Mouse (Mus musculus): ENCODE data around the gene Herpud1. TPM values are rescaled to one million over a fixed set of nuclear protein-coding genes. Genes with fewer than 3 reads are reported as not detected.

The Herpud1 gene
- polyA plus RNA-seq, 2 experiments from 2014 or later, result 177 to 183 TPM

DNA sequence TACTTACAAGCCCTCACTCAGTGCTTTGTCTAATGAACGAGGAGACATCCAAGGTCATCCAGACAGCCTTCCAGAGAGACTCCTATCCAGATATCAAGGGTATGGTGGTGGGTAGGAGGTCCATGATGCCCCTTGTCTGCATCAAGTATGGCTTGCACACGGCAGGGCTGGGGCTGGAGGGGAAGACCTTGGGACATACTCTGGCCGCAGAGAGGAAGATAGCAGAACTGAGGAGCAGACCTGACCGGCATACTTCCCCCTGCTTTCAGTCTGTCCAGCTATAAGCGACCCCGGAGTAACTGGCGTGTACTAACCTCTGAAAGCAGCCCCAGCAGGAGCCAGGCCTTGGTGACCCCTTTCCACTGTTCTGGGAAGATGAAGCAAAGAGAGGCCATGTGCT lies 23.3 kb downstream of the Herpud1 start:
- no peak for ATAC-seq

DNA sequence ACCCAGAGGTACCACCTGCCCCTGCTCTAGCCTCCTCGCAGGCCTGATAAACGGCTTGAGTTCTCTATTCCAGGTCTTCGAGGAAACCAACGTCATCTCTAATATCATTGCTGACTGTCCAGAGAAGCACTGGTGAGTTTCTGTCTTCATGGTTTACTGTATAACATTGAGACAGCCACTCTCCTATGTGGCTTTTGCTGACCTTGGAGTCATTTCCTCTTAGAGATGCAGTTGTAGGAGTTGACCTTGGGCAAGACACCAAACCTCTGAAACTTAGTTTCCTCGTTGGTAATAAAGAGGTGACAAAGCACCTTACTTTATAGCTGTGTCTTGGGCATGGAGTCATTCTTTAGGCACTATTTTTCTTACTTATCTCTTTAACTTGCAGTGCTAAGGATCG lies 26.3 kb downstream of the Herpud1 start:
- no peak for ATAC-seq

DNA sequence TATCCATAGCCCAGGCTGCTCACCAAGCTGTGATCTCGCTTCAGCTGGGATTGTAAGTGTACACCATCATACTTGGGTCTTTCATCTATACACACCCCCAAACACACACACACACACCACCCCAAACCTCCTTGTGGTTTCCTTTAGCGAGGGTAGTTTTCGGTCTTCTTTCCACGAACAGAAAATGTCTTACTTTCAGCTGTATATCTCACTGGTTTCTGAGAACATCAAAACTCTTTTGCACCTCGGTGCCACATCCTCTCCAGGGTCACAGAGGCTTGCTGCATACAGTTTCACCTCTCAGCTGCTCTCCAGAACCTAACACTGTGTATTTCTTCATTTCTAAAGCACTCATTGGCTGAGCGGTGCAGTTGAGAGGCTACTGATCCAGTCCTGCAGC lies 27.3 kb downstream of the Herpud1 start:
- peak; percentile 84 for ATAC-seq

DNA sequence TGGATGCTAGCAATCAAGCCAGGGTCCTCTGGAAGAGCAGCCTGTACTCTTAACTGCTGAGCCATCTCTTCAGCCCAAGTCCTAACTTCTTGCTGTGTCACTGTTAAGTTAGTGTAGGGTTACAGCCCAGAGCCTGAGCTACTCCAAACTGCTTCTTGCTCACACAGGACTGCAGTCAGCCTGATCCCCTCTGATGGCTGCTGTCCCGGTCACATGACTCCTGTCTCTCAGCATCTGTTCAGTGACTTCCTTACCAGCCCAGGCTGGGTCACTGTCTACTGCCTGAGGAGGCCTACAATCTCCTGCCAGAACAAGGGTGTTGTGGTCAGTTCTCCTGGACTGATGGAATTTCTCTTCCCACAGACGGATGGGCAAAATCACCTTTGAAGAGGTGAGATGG lies 29.0 kb downstream of the Herpud1 start:
- peak; percentile 31 for ATAC-seq

DNA sequence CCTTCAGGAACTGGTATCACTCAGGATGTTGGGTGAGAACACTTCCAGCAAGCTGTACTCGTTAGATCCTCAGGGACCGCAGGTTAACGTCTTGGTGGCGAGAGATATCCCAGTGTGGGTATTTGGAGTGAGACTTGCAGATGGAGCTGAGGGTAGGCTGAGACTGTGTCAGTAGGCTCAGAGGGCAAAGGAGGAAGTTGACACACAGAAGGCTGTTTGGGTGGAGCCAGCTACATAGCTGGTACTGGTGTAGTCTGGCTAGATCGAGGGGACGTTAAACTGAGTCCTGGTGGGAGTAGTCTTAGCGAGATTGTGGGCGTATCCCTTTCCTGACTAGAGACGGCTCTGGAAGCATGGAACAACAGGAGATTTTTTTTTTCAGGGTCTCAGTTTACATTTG lies 31.8 kb downstream of the Herpud1 start:
- no peak for ATAC-seq

DNA sequence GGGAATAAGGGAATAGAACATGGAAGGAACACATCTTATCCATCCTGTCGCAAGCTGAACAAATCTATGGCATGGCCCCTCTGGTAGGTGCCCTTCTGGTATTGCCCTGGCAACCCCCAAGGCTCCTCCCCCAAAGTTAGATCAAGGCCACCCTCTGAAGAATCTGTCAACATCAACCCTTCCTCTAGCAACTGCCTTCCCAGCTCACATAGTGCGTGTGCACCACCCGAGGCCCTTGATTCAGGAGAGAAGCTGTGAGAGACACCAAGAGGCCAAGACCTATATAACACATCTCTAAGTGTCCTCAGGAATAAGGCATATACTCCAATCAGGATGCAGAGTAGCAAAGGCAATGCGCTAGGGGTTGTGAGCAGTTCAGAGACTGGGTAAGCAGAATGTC lies 36.0 kb downstream of the Herpud1 start:
- ATAC-seq, result peak; percentile 71

DNA sequence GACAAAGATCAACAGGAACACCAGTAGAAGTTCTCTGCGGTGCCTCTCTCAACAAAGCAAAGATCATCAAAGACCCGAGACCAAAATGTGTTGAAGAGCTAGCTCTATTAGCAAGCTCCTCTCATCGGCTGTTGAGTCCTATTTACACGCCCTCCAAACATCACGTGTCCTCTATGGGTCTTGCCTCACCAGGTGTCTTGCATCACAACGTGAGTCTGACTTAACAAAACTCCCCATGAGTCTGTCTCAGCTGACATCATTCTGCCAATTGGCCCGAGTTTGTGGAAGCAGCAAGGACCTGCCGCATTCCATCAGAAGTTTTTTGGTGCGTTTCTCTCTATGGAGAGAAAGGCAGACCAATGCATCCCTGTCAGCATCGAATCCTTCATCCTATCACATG lies 41.7 kb downstream of the Herpud1 start:
- ATAC-seq, result peak; percentile 71

DNA sequence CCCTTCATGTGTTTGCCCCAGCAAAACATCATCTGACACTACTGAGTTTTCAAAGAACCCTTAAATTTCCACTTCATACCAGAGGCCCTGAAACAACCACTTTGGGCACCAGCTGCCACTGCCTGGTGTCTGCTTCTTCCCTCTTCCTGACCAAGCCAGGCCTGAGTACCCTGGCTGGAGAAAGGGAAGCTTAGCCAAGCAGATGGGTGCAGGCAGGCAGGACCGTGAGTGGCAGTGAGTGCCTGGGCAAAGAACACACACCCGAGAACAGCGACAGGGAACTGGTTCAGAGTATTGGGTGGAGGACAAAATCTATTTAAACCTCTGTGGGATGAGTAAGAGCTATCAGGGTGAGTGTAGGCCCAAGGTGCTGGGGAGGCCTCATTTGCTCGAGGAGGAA lies 42.2 kb downstream of the Herpud1 start:
- no peak for ATAC-seq

DNA sequence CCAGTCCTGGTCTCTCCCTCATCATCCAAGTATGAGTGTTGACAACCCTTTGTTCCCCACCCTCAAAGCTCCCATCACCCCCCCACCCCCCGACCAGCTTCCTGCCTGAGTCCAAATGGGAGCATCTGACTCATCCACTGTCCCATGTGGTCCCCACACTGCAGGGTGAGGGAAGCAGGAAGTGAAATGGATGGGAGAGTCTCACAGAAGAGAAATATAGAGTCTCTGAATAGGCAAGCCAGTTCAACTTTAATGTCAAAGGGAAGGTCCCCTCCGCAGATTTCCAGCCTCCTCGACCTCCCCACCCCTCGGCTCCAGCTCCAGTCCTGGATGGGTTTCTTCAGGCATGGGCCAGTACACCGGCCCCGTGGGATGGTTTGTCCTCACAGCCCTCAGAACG lies 43.1 kb downstream of the Herpud1 start:
- ATAC-seq, result no peak

DNA sequence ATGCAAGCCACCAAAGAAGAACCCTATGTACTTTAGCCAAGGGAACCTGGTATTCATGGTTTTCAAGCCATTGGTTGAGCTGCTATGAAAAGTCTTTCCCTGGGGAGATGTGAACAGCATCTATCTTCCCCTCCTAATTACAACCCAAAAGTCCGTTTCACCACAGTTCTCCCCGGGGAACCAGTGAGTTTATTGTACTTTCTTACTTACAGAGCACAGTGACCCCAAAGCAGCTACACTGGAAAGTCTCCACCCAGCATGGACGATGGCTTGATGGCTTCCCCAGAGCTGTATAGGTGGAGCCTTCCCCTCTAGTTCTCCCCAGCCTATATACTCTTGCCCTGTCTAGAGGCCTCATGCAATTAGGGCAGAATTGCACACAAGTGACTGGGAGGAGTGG lies 46.0 kb downstream of the Herpud1 start:
- ATAC-seq, result no peak

DNA sequence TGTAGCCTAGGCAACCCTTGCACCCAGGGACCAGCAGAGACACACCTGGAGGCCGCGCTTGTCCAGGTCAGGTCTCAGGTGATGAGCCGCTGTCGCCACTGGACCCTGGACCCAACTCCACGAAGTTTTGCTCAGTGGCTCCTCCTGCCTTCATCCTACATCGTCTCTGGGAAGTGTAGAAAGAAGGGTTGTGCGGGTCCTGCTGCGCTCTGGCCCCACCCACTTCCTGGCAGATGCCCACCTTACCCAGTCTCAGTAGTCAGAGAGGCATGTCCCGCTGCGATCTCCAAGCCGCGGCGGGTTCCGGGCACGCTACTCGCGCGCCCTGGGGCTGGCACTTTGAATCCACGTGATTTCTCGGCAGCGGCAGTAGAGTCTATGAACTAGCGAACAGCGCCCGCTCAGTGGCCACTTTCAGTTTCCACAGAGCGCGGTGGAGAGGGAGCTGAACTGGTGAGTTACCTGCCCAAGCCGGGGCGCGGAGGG lies 47.8 kb downstream of the Herpud1 start, which contains the start of gene Nlrc5:
Nlrc5 (plus strand) TSS at position 376 of the 486 bp plus-strand sequence.
- ATAC-seq, result peak; percentile 87

DNA sequence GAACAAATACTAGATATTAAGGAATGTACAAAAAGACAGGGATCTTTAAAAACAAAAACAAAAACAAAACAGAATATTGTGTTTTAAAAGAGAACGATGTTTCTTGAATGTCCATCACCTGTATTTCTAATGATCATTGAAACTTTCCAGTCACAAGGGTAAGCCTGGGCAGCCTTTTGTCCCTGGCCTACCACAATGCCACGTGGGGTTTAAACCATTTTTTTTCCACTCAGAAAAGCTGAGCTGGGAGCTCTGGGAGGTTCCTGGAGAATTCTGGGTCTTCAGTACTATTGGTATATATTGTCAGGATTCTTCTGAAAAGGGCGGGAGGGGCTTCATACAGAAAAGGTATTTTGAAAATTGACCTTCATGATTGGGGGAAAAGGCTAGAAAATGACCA lies 48.7 kb downstream of the Herpud1 start:
- no peak for ATAC-seq

DNA sequence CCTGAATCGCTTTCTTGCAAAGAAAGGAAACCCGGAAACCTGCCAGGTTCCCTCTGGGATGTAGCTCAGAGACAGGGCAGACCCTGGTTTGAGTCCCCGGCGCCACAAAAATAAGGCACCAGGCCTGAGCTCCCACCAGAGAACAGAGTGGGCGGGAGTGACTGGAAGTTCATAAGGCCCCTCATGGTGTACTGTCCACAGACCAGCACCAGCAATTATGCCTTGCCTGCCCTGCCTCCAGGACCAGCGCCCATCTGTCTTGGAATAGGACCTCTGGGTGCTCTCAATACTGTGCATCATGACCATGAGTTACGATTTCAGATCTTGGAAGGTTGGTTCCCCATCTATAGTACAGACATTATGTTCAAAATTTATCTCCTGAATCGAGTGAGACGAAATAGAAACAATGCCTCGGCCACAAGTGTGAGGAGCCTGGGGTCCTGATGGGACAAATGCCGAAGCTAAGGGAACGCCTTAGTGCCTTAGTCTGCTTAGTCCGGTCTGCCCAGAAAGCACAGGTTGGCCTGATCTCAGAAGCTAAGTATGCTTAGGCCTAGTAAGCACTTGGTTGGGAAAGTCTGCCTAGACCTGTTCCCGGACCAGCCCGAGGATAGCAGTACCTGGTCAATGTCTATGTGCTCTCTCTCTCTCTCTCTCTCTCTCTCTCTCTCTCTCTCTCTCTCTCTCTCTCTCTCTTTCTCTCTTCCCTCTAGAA lies 49.3 kb downstream of the Herpud1 start:
- no peak for ATAC-seq

DNA sequence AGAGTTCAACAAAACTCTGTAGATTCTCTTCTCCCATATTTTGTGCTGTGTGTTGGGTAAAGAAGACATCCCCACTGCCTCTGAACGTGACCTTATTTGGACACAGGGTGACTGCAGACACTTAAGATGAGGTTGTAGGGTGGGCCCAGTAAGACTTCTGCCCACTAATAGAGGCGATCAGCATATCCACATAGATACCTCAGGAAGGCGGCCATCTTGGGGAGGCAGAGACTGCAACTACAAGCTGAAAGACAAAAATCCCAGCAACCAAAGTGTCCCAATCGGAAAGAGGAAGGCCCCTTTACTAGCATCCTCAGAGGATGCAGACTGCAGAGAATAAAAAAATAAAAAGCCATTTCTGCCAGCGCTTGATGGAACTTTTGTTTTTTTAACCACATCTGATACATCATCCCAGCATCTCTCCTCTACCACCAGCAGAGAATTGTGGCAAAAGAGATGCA lies 49.9 kb downstream of the Herpud1 start:
- ATAC-seq, result no peak

DNA sequence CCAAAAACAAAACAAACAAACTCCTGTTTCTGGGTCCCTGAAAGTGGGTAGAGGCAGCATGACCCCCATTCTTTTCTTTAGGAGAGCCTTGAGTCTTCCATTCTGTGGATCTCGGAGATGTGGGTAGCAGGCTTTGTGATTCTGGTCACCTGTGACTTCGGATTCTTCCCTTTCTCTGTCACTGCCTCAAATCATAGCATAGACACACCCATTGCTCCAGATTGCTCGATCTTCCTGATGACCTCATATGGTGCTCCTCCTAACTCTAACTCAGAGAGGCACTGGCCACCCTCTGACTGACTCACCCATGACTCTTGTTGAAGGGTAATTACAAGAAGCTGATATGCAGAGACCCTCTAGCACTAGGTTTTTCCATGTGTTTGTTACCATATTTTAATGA lies 50.7 kb downstream of the Herpud1 start:
- ATAC-seq, result no peak

DNA sequence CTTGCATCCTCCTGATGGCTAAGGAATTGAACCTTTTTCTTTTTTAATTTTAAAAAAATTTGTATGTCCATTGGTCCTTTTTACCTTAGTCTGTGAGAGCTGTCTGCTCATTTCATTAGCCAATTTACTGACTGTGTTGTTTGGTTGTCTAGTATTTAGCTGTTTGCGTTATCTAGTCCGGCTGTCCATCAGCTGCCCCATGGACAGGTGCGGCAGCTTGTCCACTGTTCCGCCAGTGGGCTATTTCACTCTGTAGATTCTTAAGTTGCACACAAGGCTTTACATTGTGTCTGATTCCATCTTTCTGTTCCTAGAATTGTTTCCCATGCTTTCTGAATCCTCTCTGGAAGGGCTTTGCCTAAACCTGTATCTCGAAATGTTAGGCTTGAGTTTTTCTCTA lies 52.4 kb downstream of the Herpud1 start:
- no peak for ATAC-seq

DNA sequence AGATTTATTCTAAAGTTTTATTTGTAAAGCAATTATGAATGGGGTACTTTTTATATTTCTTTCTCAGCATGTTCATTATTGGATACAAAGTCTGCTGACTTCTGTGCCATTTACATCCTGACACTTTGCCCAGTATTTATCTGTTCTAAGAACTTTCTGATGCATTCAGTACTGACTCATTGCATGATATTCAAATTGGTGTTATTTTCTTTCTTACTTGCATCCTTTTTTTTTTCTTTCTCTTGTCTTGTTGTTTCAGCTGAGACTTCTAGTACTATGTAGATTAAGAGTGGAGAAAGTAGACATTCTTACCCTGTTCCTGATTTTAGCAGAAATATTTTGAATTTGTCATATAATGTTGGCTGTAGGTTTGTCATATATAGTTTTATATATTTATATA lies 53.5 kb downstream of the Herpud1 start:
- peak; percentile 16 for ATAC-seq

DNA sequence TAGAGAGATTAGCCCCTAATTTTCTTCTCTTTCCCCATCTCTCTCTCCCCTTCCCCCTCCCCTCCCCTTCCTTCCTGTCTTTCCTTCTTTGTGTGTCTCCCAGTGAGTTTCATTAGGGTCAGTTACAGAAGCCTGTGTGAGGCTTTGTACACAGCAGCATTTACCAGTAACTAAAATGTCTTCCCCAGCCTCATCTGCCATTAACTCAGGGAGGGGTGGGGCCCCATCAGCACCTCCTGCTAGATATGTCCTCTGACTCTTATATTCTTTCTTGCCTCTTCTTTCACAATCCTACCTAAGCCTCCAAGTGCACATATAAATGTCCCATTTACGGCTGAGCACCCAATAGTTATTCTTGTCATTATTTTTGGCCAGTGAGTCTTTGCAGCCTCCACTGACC lies 54.2 kb downstream of the Herpud1 start:
- no peak for ATAC-seq

DNA sequence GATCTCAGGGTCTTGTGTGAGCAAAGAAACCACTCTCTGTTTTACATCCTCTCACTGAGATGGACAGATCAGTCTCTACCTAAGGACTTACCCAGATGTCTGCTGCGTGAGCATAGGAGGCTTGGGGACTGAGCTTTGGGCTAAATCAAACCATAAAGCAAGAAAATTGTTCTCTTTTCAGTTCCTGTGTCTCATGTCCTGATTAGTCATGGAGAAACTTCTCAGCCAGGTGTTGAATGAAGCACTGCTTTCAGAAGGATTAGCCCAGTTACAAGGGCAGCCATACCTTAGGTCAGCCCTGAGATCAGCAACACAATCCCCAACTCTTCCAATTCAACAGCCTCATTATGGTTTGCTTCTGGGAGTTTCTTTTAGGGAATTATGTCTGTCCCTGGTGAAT lies 55.4 kb downstream of the Herpud1 start:
- ATAC-seq, result no peak

DNA sequence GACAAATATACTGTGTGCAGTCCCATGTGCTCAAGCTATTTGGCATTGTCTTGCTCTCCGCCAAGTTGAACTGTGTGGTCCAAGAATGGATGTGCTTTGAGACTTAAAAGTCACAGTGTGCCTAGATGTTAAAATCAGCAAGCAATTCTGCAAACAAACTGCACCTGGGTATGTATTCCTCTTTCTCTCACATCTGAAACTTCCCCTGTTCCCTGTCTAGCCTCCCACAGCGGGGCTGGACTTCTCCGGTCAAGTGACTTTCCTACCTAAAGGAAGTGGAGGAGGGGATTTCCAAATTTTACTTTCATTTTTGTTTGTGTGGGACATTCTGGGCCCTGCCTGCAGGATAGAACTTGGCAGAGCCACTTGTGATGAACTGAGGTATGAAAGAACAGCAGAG lies 56.9 kb downstream of the Herpud1 start:
- peak; percentile 44 for ATAC-seq

DNA sequence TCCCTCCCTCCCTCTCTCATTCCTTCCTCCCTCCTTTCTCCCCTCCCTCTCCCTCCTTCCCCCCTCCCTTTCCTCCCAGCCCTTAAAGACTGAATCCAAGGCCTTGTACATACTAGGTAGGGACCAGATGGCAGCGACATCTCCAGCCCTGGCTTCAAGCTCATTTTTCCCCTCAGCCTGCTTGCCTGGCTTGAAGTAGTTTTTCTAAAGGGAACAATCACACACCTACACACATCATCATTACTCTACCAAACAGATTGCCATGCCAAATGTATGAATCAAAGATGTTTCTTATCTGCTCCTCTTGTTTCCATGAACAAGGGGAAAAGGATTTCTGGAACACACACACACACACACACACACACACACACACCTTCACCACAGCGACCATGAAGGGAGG lies 58.2 kb downstream of the Herpud1 start:
- ATAC-seq, result no peak

Measured in CD4-positive, CD25-positive, alpha-beta regulatory T cell, adult 4 months (primary cell).